Mouse (Mus musculus) 3134 (cell line): ENCODE data around the gene Kdm5a.
A peak's percentile ranks its signal among the peaks of the same experiment; 100 is the strongest.

Source experiments
- DNase-seq: peaks from one replicate; pipeline ENCODE4 v3.0.0-alpha.2; 2011; ENCODE audit warnings: low spot score; ENCODE audit not compliant: insufficient read length; ENCODE audit errors: extremely low read depth

Gene Kdm5a

GRCm38 (mm10) chr6:120470666-120471065 lies 106.7 kb downstream of the Kdm5a start:
- DNase-seq, result peak; percentile 61

- DNase-seq, result no peak
Measured at GRCm38 (mm10) chr6:120471991-120472441, 108.1 kb downstream of the Kdm5a start.

GRCm38 (mm10) chr6:120472455-120473140 lies 108.7 kb downstream of the Kdm5a start:
- DNase-seq, result no peak

GRCm38 (mm10) chr6:120473427-120473826 lies 109.5 kb downstream of the Kdm5a start:
- no peak for DNase-seq

GRCm38 (mm10) chr6:120475288-120475687 lies 111.4 kb downstream of the Kdm5a start:
- DNase-seq, result no peak

GRCm38 (mm10) chr6:120479302-120479701 lies 115.4 kb downstream of the Kdm5a start:
- no peak for DNase-seq

- no peak for DNase-seq
Measured at GRCm38 (mm10) chr6:120480361-120480760, 116.4 kb downstream of the Kdm5a start.

- no peak for DNase-seq
Measured at GRCm38 (mm10) chr6:120481538-120481937, 117.6 kb downstream of the Kdm5a start.

GRCm38 (mm10) chr6:120482021-120482420 lies 118.1 kb downstream of the Kdm5a start:
- no peak for DNase-seq

GRCm38 (mm10) chr6:120482756-120483155 lies 118.8 kb downstream of the Kdm5a start:
- peak; percentile 74 for DNase-seq

GRCm38 (mm10) chr6:120483211-120483626 lies 119.3 kb downstream of the Kdm5a start:
- peak; percentile 56 for DNase-seq

- DNase-seq, result no peak
Measured at GRCm38 (mm10) chr6:120485038-120485437, 121.1 kb downstream of the Kdm5a start.

GRCm38 (mm10) chr6:120486051-120486510 lies 122.2 kb downstream of the Kdm5a start:
- no peak for DNase-seq

GRCm38 (mm10) chr6:120488647-120489046 lies 124.7 kb downstream of the Kdm5a start:
- DNase-seq, result no peak

GRCm38 (mm10) chr6:120489461-120489860 lies 125.5 kb downstream of the Kdm5a start:
- DNase-seq, result no peak

- no peak for DNase-seq
Measured at GRCm38 (mm10) chr6:120491064-120491463, 127.1 kb downstream of the Kdm5a start.

- DNase-seq, result no peak
Measured at GRCm38 (mm10) chr6:120491862-120492498, 128.1 kb downstream of the Kdm5a start.

- no peak for DNase-seq
Measured at GRCm38 (mm10) chr6:120492499-120493373, 128.8 kb downstream of the Kdm5a start.

GRCm38 (mm10) chr6:120493374-120494181 lies 129.7 kb downstream of the Kdm5a start, which contains the start of gene Tmem121b:
Gene Tmem121b, minus strand, starts transcription at chr6:120493807.
- DNase-seq, result no peak
